Mouse (Mus musculus): Measurements from ENCODE around the gene Gh.

GRCm38 (mm10) chr11:106305348-106306064 is 3.8 kb upstream of the Gh start:
- TF ChIP-seq CTCF (IDR thresholded peaks at IDR 0.05; ENCODE audit: low read depth, low read length) = no peak
- TF ChIP-seq POLR2A (IDR thresholded peaks at IDR 0.05; ENCODE audit: insufficient read depth, low read length) = no peak
- no peak for TF ChIP-seq EP300 (IDR thresholded peaks at IDR 0.05; ENCODE audit: insufficient read depth, low read depth, low read length)

Measured in ES-Bruce4 (cell line).